Mouse (Mus musculus) forebrain, embryonic 15.5 days (tissue): ENCODE results near the gene Taf6l. TPM values are rescaled to one million over a fixed set of nuclear protein-coding genes. Genes with fewer than 3 reads are reported as not detected.

Experiments
- ATAC-seq: fragments of 200-750 bp; cut with Nextera tagmentation; replicated peaks from 2 replicates; pipeline ENCODE4 v1.8.0; 2017; ENCODE audit warnings: mild to moderate bottlenecking, moderate TSS enrichment, moderate library complexity
- H3K27ac ChIP-seq: fragments of 300-500 bp; sonication (generic); replicated peaks from 2 replicates; pipeline ENCODE4 v1.5.1; 2015; ENCODE audit warnings: mild to moderate bottlenecking, inconsistent platforms
- H3K27me3 ChIP-seq: fragments of 300-500 bp; sonication (generic); 2 replicates; pipeline ENCODE4 v1.6.1; 2015; ENCODE audit warnings: inconsistent platforms
- H3K36me3 ChIP-seq: fragments of 300-500 bp; sonication (generic); 2 replicates; pipeline ENCODE4 v1.6.1; 2015; ENCODE audit warnings: mild to moderate bottlenecking, inconsistent platforms
- H3K4me1 ChIP-seq: fragments of 300-500 bp; sonication (generic); 2 replicates; pipeline ENCODE4 v1.6.1; 2015; ENCODE audit warnings: inconsistent platforms
- H3K4me2 ChIP-seq: fragments of 300-500 bp; sonication (generic); replicated peaks from 2 replicates; pipeline ENCODE4 v1.6.1; 2015; ENCODE audit warnings: mild to moderate bottlenecking, inconsistent platforms
- H3K4me3 ChIP-seq: fragments of 300-500 bp; sonication (generic); 2 replicates; pipeline ENCODE4 v1.5.1; 2015; ENCODE audit warnings: mild to moderate bottlenecking, inconsistent platforms
- H3K9ac ChIP-seq: fragments of 300-500 bp; sonication (generic); replicated peaks from 2 replicates; pipeline ENCODE4 v1.6.1; 2015; ENCODE audit warnings: mild to moderate bottlenecking, inconsistent platforms
- H3K9me3 ChIP-seq: fragments of 300-500 bp; sonication (generic); 2 replicates; pipeline ENCODE4 v1.6.1; 2016; ENCODE audit warnings: inconsistent platforms
- WGBS: fragments of 180-500 bp; shearing (Covaris S2); methylation state at CpG from one replicate; pipeline ENCODE4 v1.1.7; 2015; ENCODE audit warnings: mixed read lengths; 5-methylcytosine and 5-hydroxymethylcytosine counted together
- polyA plus RNA-seq: library from polyadenylated mRNA; unstranded; fragments of >200 nt; fragmentation: Nextera tagmentation; extraction: Ambion mirVana; gene quantifications from 2 replicates; pipeline ENCODE4 v1.2.1, GENCODE M21; 2015

Taf6l gene
- 32.2 and 34.1 TPM in 2 replicates for polyA plus RNA-seq

- ATAC-seq, result peak; percentile 99
- under 1% methylated on average over 32 of the region's 32 CpGs for WGBS
- H3K4me2 ChIP-seq, result peak within 1 kb of the TSS; percentile 71
- peak within 1 kb of the TSS; percentile 87 for H3K27ac ChIP-seq
- peaks cover 23% of the 10 kb centered on the region for H3K36me3 ChIP-seq
- H3K4me1 ChIP-seq, result peaks cover 13% of the 10 kb centered on the region
- peak within 1 kb of the TSS; percentile 83 for H3K4me3 ChIP-seq
- H3K9me3 ChIP-seq, result no peaks in the 10 kb centered on the region
- peak within 1 kb of the TSS; percentile 67 for H3K9ac ChIP-seq
- H3K27me3 ChIP-seq, result no peaks in the 10 kb centered on the region
Measured at GRCm38 (mm10) chr19:8786008-8786781, at the start of gene Taf6l. Gene Taf6l, minus strand, starts transcription at chr19:8786417.

GRCm38 (mm10) chr19:8832971-8833370 lies 46.8 kb upstream of the Taf6l start:
- no peak for ATAC-seq
- H3K9me3 ChIP-seq, result no peaks in the 10 kb centered on the region
- WGBS, result 88% methylated on average over 4 of the region's 4 CpGs
- H3K4me1 ChIP-seq, result no peaks in the 10 kb centered on the region
- no peak overlapping the region for H3K9ac ChIP-seq
- no peak overlapping the region for H3K4me2 ChIP-seq
- H3K4me3 ChIP-seq, result no peak overlapping the region
- H3K27me3 ChIP-seq, result no peaks in the 10 kb centered on the region
- H3K36me3 ChIP-seq, result peaks cover 78% of the 10 kb centered on the region
- no peak overlapping the region for H3K27ac ChIP-seq

GRCm38 (mm10) chr19:8831262-8831661 lies 45.0 kb upstream of the Taf6l start:
- Histone ChIP-seq H3K27me3 (no peaks in the 10 kb centered on the region), H3K36me3 (peaks cover 94% of the 10 kb centered on the region), H3K4me2 (no peak overlapping the region), H3K9me3 (no peaks in the 10 kb centered on the region), H3K4me1 (no peaks in the 10 kb centered on the region), H3K27ac (no peak overlapping the region; the same call in 1 of the 2 replicates), H3K9ac (no peak overlapping the region), H3K4me3 (no peak overlapping the region)
- ATAC-seq, result no peak
- WGBS, result 75% methylated on average over 11 of the region's 11 CpGs

- H3K9me3 ChIP-seq, result no peaks in the 10 kb centered on the region
- no peaks in the 10 kb centered on the region for H3K4me1 ChIP-seq
- ATAC-seq, result 0 out of 2 replicates have a peak, but pooled peaks have one; percentile 32
- no peak overlapping the region for H3K4me3 ChIP-seq
- 0 out of 2 replicates have a peak overlapping the region, but pooled peaks have one; percentile 17 for H3K27ac ChIP-seq
- peaks cover 94% of the 10 kb centered on the region for H3K36me3 ChIP-seq
- H3K4me2 ChIP-seq, result no peak overlapping the region
- 80% methylated on average over 8 of the region's 8 CpGs for WGBS
- H3K27me3 ChIP-seq, result no peaks in the 10 kb centered on the region
- H3K9ac ChIP-seq, result no peak overlapping the region
Measured at GRCm38 (mm10) chr19:8830664-8831063, 44.4 kb upstream of the Taf6l start.

GRCm38 (mm10) chr19:8829660-8830059 lies 43.4 kb upstream of the Taf6l start, which contains the start of gene AC129217.1:
Gene AC129217.1, plus strand, starts transcription at chr19:8829773.
- Histone ChIP-seq H3K9me3 (no peaks in the 10 kb centered on the region), H3K27me3 (no peaks in the 10 kb centered on the region), H3K4me3 (no peak within 1 kb of the TSS), H3K27ac (0 out of 2 replicates have a peak within 1 kb of the TSS, but pooled peaks have one; percentile 17), H3K9ac (no peak within 1 kb of the TSS), H3K36me3 (peaks cover 97% of the 10 kb centered on the region), H3K4me1 (no peaks in the 10 kb centered on the region), H3K4me2 (no peak within 1 kb of the TSS)
- 86% methylated on average over 8 of the region's 8 CpGs for WGBS
- ATAC-seq, result no peak

GRCm38 (mm10) chr19:8822696-8823095 lies 36.5 kb upstream of the Taf6l start:
- H3K4me2 ChIP-seq, result peak overlapping the region; percentile 89
- no peak for ATAC-seq
- H3K4me3 ChIP-seq, result peak overlapping the region; percentile 74
- H3K9me3 ChIP-seq, result no peaks in the 10 kb centered on the region
- 69% methylated on average over 8 of the region's 8 CpGs for WGBS
- no peak overlapping the region for H3K27ac ChIP-seq
- H3K36me3 ChIP-seq, result peaks cover 49% of the 10 kb centered on the region
- no peaks in the 10 kb centered on the region for H3K27me3 ChIP-seq
- peak overlapping the region; percentile 76 for H3K9ac ChIP-seq
- peaks cover 34% of the 10 kb centered on the region for H3K4me1 ChIP-seq

- no peaks in the 10 kb centered on the region for H3K27me3 ChIP-seq
- H3K9ac ChIP-seq, result peak overlapping the region; percentile 76
- under 1% methylated on average over 7 of the region's 7 CpGs for WGBS
- 0 out of 2 replicates have a peak overlapping the region, but pooled peaks have one; percentile 98 for H3K27ac ChIP-seq
- peaks cover 49% of the 10 kb centered on the region for H3K4me1 ChIP-seq
- H3K9me3 ChIP-seq, result no peaks in the 10 kb centered on the region
- ATAC-seq, result no peak
- peak overlapping the region; percentile 89 for H3K4me2 ChIP-seq
- H3K36me3 ChIP-seq, result peaks cover 36% of the 10 kb centered on the region
- H3K4me3 ChIP-seq, result peak overlapping the region; percentile 74
Measured at GRCm38 (mm10) chr19:8821146-8821545, 34.9 kb upstream of the Taf6l start.

- peak overlapping the region; percentile 76 for H3K9ac ChIP-seq
- WGBS, result under 1% methylated on average over 48 of the region's 48 CpGs
- H3K27ac ChIP-seq, result peak overlapping the region; percentile 98
- H3K36me3 ChIP-seq, result peaks cover 30% of the 10 kb centered on the region
- H3K9me3 ChIP-seq, result no peaks in the 10 kb centered on the region
- H3K4me2 ChIP-seq, result peak overlapping the region; percentile 89
- no peaks in the 10 kb centered on the region for H3K27me3 ChIP-seq
- ATAC-seq, result peak; percentile 17
- peaks cover 56% of the 10 kb centered on the region for H3K4me1 ChIP-seq
- H3K4me3 ChIP-seq, result peak overlapping the region; percentile 74
Measured at GRCm38 (mm10) chr19:8820424-8820956, 34.3 kb upstream of the Taf6l start.

- peaks cover 25% of the 10 kb centered on the region for H3K36me3 ChIP-seq
- peak within 1 kb of the TSS; percentile 74 for H3K4me3 ChIP-seq
- H3K4me1 ChIP-seq, result peaks cover 57% of the 10 kb centered on the region
- H3K9ac ChIP-seq, result peak within 1 kb of the TSS; percentile 76
- H3K27me3 ChIP-seq, result no peaks in the 10 kb centered on the region
- ATAC-seq, result peak; percentile 96
- H3K4me2 ChIP-seq, result peak within 1 kb of the TSS; percentile 89
- peak within 1 kb of the TSS; percentile 98 for H3K27ac ChIP-seq
- 0% methylated on average over 83 of the region's 83 CpGs for WGBS
- no peaks in the 10 kb centered on the region for H3K9me3 ChIP-seq
Measured at GRCm38 (mm10) chr19:8819596-8820423, 33.6 kb upstream of the Taf6l start, which contains the start of gene Hnrnpul2. Gene Hnrnpul2, plus strand, starts transcription at chr19:8820010.

GRCm38 (mm10) chr19:8818801-8819595 lies 32.8 kb upstream of the Taf6l start, which contains the start of gene Ttc9c:
Gene Ttc9c, minus strand, starts transcription at chr19:8819333.
- H3K4me1 ChIP-seq, result peaks cover 63% of the 10 kb centered on the region
- no peaks in the 10 kb centered on the region for H3K27me3 ChIP-seq
- peak within 1 kb of the TSS; percentile 89 for H3K4me2 ChIP-seq
- peak within 1 kb of the TSS; percentile 76 for H3K9ac ChIP-seq
- peaks cover 23% of the 10 kb centered on the region for H3K36me3 ChIP-seq
- H3K4me3 ChIP-seq, result peak within 1 kb of the TSS; percentile 74
- peak within 1 kb of the TSS; percentile 98 for H3K27ac ChIP-seq
- ATAC-seq, result peak; percentile 94
- no peaks in the 10 kb centered on the region for H3K9me3 ChIP-seq
- under 1% methylated on average over 33 of the region's 33 CpGs for WGBS

- peak overlapping the region; percentile 74 for H3K4me3 ChIP-seq
- peak overlapping the region; percentile 98 for H3K27ac ChIP-seq
- H3K9me3 ChIP-seq, result no peaks in the 10 kb centered on the region
- H3K9ac ChIP-seq, result peak overlapping the region; percentile 65
- ATAC-seq, result no peak
- H3K27me3 ChIP-seq, result no peaks in the 10 kb centered on the region
- peaks cover 22% of the 10 kb centered on the region for H3K36me3 ChIP-seq
- H3K4me1 ChIP-seq, result peaks cover 61% of the 10 kb centered on the region
- peak overlapping the region; percentile 89 for H3K4me2 ChIP-seq
- 27% methylated on average over 14 of the region's 14 CpGs for WGBS
Measured at GRCm38 (mm10) chr19:8818301-8818798, 32.1 kb upstream of the Taf6l start.
